Mouse (Mus musculus): Measurements from ENCODE around the gene Setd1a. TPM values are rescaled to one million over a fixed set of nuclear protein-coding genes. Genes with fewer than 3 reads are reported as not detected.

Gene Setd1a
- total and polyA plus RNA-seq, 2 experiments from 2014 or later: 7.5 to 7.6 TPM

DNA sequence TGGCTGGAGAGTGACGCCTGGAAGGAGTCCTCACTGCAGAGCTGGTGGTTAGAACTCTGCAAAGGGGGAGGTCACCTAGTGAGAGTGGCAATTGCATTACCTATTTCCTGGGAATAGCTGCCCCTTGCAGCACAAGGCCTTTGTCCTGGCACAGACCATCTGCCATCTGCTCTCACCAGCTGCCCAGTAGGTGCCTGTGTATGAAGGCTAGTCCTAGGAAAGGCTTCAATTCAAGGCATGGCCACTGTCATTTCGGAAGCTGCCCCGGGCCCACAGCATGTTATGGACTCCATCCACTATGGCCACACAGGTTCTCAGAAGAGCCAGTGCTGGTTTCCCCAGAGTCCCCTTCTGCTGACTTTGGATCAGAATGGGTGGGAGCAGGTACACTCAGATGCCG lies 22.1 kb downstream of the Setd1a start:
- Histone ChIP-seq H3K4me3 (ENCODE audit: low read depth, low read length) (no peak overlapping the region), H3K4me2 (ENCODE audit: low read depth, low read length) (no peak overlapping the region), H3K9ac (replicated peaks; ENCODE audit: low read depth, low read length) (no peak overlapping the region), H3K27ac (ENCODE audit: low read depth) (no peak overlapping the region), H3K27me3 (ENCODE audit: control insufficient read depth, insufficient read depth, low read length) (no peaks in the 10 kb centered on the region), H3K4me1 (ENCODE audit: control insufficient read depth, insufficient read depth) (peaks cover 8% of the 10 kb centered on the region), H3K36me3 (replicated peaks; ENCODE audit: control insufficient read depth, insufficient read depth, low read length) (peaks cover 61% of the 10 kb centered on the region), H3K9me3 (replicated peaks; ENCODE audit: control insufficient read depth, low read length) (no peaks in the 10 kb centered on the region)
- 89% methylated on average over 4 of the region's 4 CpGs for WGBS
- no peak for ATAC-seq (ENCODE audit: insufficient read depth, low read depth)
- TF ChIP-seq CTCF (IDR thresholded peaks at IDR 0.05; ENCODE audit: low read depth) (no peak), EP300 (IDR thresholded peaks at IDR 0.05; ENCODE audit: low read depth) (no peak)
- no peak for DNase-seq (ENCODE audit: low spot score)

DNA sequence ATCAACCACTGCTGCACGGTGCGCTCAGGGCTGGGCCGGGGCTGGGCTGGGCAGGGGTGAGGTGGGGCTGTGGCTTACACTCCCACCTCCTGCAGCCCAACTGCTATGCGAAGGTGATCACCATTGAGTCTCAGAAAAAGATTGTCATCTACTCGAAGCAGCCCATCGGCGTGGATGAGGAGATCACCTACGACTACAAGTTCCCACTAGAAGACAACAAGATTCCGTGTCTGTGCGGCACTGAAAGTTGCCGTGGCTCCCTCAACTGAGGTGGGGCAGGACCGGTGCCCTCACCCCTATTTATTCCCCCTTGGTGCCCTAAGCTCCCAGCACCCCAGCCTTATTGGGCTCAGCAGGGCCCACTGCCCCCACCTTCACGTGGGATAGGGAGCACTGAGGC lies 22.7 kb downstream of the Setd1a start:
- H3K9me3 ChIP-seq (replicated peaks; ENCODE audit: control insufficient read depth, low read length): no peaks in the 10 kb centered on the region
- no peak overlapping the region for H3K4me3 ChIP-seq (ENCODE audit: low read depth, low read length)
- no peak overlapping the region for H3K4me2 ChIP-seq (ENCODE audit: low read depth, low read length)
- no peak for DNase-seq (ENCODE audit: low spot score)
- no peak overlapping the region for H3K27ac ChIP-seq (ENCODE audit: low read depth)
- no peak for ATAC-seq (ENCODE audit: insufficient read depth, low read depth)
- peaks cover 55% of the 10 kb centered on the region for H3K36me3 ChIP-seq (replicated peaks; ENCODE audit: control insufficient read depth, insufficient read depth, low read length)
- no peak overlapping the region for H3K9ac ChIP-seq (replicated peaks; ENCODE audit: low read depth, low read length)
- TF ChIP-seq EP300 (IDR thresholded peaks at IDR 0.05; ENCODE audit: low read depth) (no peak), CTCF (IDR thresholded peaks at IDR 0.05; ENCODE audit: low read depth) (no peak)
- no peaks in the 10 kb centered on the region for H3K27me3 ChIP-seq (ENCODE audit: control insufficient read depth, insufficient read depth, low read length)
- WGBS: 89% methylated on average over 13 of the region's 13 CpGs
- peaks cover 8% of the 10 kb centered on the region for H3K4me1 ChIP-seq (ENCODE audit: control insufficient read depth, insufficient read depth)

DNA sequence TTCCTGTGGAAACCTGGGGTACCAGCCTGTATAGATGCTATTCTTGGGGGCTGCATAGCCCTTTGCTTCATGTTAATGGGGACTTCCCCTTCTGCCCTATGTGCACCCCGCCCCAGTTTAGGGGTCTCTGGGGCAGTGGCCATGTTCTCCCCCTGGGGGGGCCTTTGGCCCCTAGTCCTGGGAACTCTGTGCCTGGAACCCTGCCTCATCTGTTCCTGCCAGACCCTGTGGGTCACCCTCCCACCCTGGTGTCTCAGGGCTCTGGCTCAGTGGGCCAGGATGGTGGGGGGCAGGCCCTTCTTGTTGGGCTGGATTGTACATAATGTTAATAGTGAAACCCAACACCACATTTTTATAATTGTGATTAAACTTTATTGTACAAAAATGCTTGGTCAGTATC lies 23.3 kb downstream of the Setd1a start:
- ATAC-seq (ENCODE audit: insufficient read depth, low read depth) (no peak), DNase-seq (ENCODE audit: low spot score) (no peak)
- Histone ChIP-seq H3K9me3 (replicated peaks; ENCODE audit: control insufficient read depth, low read length) (no peaks in the 10 kb centered on the region), H3K27me3 (ENCODE audit: control insufficient read depth, insufficient read depth, low read length) (no peaks in the 10 kb centered on the region), H3K4me3 (ENCODE audit: low read depth, low read length) (no peak overlapping the region), H3K4me1 (ENCODE audit: control insufficient read depth, insufficient read depth) (peaks cover 8% of the 10 kb centered on the region), H3K27ac (ENCODE audit: low read depth) (no peak overlapping the region), H3K4me2 (ENCODE audit: low read depth, low read length) (no peak overlapping the region), H3K36me3 (replicated peaks; ENCODE audit: control insufficient read depth, insufficient read depth, low read length) (peaks cover 50% of the 10 kb centered on the region), H3K9ac (replicated peaks; ENCODE audit: low read depth, low read length) (no peak overlapping the region)
- no peak for TF ChIP-seq EP300 (IDR thresholded peaks at IDR 0.05; ENCODE audit: low read depth)
- no peak for TF ChIP-seq CTCF (IDR thresholded peaks at IDR 0.05; ENCODE audit: low read depth)
- WGBS: 100% methylated on average over 1 of the region's 1 CpGs

DNA sequence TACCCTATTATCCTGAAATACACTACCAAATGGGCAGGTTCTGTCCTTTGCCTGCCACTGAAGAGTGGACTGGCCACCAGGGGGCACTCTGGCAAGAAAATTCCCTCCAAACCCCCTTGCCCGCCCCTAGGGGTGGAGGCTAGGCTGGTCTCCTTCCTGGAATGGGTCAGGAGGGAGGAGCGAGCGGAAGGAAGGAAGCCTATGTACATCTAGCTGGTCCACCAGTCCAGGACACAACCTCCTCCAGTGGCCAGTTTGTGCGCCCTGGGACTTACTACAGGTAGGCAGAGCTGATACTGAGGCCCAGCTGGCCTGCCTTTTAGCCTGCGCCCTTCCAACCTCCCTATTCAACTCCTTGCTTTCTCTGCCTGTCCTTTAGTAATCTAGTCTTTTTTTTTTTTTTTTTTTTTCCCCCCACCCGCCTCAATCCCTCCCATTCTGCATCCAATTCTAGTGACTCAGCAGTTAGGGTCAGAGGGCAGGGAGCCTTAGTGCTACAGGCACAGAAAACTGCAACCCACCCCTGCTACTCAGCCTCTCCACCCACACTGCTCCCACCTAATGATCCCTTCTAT lies 24.1 kb downstream of the Setd1a start, which contains the start of gene Hsd3b7:
Hsd3b7 (plus strand) TSS at position 170 of the 575 bp plus-strand sequence.
- TF ChIP-seq CTCF (IDR thresholded peaks at IDR 0.05; ENCODE audit: low read depth) (peak; percentile 99), EP300 (IDR thresholded peaks at IDR 0.05; ENCODE audit: low read depth) (0 out of 2 replicates have a peak, but pooled peaks have one; percentile 43)
- DNase-seq (ENCODE audit: low spot score) (peak; percentile 91), ATAC-seq (ENCODE audit: insufficient read depth, low read depth) (peak; percentile 93)
- H3K4me3 ChIP-seq (ENCODE audit: low read depth, low read length): peak within 1 kb of the TSS; percentile 35
- peak within 1 kb of the TSS; percentile 41; the same call in 1 of the 2 replicates for H3K27ac ChIP-seq (ENCODE audit: low read depth)
- H3K4me1 ChIP-seq (ENCODE audit: control insufficient read depth, insufficient read depth): peaks cover 8% of the 10 kb centered on the region
- H3K4me2 ChIP-seq (ENCODE audit: low read depth, low read length): peak within 1 kb of the TSS; percentile 60
- no peaks in the 10 kb centered on the region for H3K27me3 ChIP-seq (ENCODE audit: control insufficient read depth, insufficient read depth, low read length)
- no peaks in the 10 kb centered on the region for H3K9me3 ChIP-seq (replicated peaks; ENCODE audit: control insufficient read depth, low read length)
- peak within 1 kb of the TSS; percentile 34; the same call in 1 of the 2 replicates for H3K9ac ChIP-seq (replicated peaks; ENCODE audit: low read depth, low read length)
- 27% methylated on average over 6 of the region's 6 CpGs for WGBS
- H3K36me3 ChIP-seq (replicated peaks; ENCODE audit: control insufficient read depth, insufficient read depth, low read length): peaks cover 42% of the 10 kb centered on the region

DNA sequence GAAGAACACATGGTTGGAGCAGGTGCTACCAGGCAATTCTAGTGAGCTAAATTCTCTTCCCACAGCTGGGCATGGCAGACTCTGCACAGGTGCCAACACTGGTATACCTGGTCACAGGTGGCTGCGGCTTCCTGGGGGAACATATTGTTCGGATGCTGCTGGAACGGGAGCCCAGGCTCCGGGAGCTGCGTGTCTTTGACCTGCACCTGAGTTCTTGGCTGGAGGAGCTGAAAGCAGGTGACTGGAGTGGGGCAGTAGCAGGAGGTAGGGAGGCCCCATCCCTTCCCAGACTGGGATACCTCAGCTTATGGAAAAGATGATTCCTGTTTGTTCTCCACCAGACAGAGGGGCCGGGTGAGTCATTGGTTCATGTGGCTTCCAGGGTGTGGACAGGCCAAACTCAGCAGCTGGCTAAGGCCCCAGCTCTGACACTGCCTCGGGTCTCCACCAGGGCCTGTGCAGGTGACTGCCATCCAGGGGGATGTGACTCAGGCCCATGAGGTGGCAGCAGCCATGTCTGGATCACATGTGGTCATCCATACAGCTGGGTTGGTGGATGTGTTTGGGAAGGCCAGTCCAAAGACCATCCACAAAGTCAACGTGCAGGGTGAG lies 24.6 kb downstream of the Setd1a start:
- ATAC-seq (ENCODE audit: insufficient read depth, low read depth): no peak
- Histone ChIP-seq H3K9me3 (replicated peaks; ENCODE audit: control insufficient read depth, low read length) (no peaks in the 10 kb centered on the region), H3K4me1 (ENCODE audit: control insufficient read depth, insufficient read depth) (peaks cover 8% of the 10 kb centered on the region), H3K27me3 (ENCODE audit: control insufficient read depth, insufficient read depth, low read length) (no peaks in the 10 kb centered on the region), H3K36me3 (replicated peaks; ENCODE audit: control insufficient read depth, insufficient read depth, low read length) (peaks cover 36% of the 10 kb centered on the region), H3K9ac (replicated peaks; ENCODE audit: low read depth, low read length) (peak overlapping the region; percentile 34; the same call in 1 of the 2 replicates), H3K4me2 (ENCODE audit: low read depth, low read length) (peak overlapping the region; percentile 60), H3K4me3 (ENCODE audit: low read depth, low read length) (peak overlapping the region; percentile 35), H3K27ac (ENCODE audit: low read depth) (peak overlapping the region; percentile 41; the same call in 1 of the 2 replicates)
- WGBS: 87% methylated on average over 8 of the region's 8 CpGs
- no peak for DNase-seq (ENCODE audit: low spot score)
- TF ChIP-seq EP300 (IDR thresholded peaks at IDR 0.05; ENCODE audit: low read depth): no peak
- TF ChIP-seq CTCF (IDR thresholded peaks at IDR 0.05; ENCODE audit: low read depth): no peak

Measured in heart, postnatal 0 days (tissue).